In the genomic region with DNA sequence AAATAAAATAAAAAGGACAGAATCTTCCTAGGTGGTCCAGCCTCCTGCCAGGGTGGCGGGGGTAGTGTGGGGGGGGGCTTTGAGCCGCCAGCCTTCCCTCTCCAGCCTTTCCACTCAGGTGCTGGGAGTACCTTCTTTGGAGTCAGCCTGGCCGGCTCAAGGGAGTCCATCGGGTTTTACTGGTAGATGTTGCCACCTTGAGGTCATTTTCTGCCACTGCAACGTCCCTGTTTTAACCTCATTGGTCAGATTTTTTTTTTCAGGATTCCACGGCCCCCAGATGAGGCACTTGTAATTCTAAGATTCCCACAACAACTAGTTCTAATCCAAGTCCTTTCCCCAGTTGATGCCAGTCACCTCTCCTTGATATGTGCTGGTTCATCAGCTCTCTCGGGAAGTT, we compare ENCODE assay signal across 9 mouse cellular contexts. TPM values are rescaled to one million over a fixed set of nuclear protein-coding genes. Genes with fewer than 3 reads are reported as not detected.
A peak's percentile ranks its signal among the peaks of the same experiment; 100 is the strongest.
DNase-seq lines count a peak whose midpoint lies in the region; ATAC-seq and TF ChIP-seq lines count a peak whose summit lies in the region.
"Had no signal": no experiment of that assay in that cellular context is flagged by ENCODE, and none has a peak within 500 bp of the region (broad histone marks: within the 10 kb centered on the region; RNA-seq: fewer than 3 reads in every experiment).

No protein-coding gene starts in this region.

- no peaks in the 10 kb centered on the region for H3K36me3 ChIP-seq in forebrain, embryonic 14.5 days (ENCODE audit: control insufficient read depth, insufficient read depth, low read length)
- H3K36me3 ChIP-seq in forebrain, embryonic 15.5 days: no peaks in the 10 kb centered on the region
- no peaks in the 10 kb centered on the region for H3K36me3 ChIP-seq in testis, adult 2 months (ENCODE audit: control insufficient read depth, insufficient read depth, low read length)
- H3K36me3 ChIP-seq: stomach, embryonic 15.5 days had no signal

- H3K4me2 ChIP-seq in forebrain, embryonic 14.5 days (ENCODE audit: low read length): no peak overlapping the region
- H3K4me2 ChIP-seq in forebrain, embryonic 15.5 days (replicated peaks): no peak overlapping the region
- H3K4me2 ChIP-seq: stomach, embryonic 15.5 days had no signal

- WGBS in forebrain, embryonic 14.5 days: 6% methylated on average over 7 of the region's 7 CpGs
- 5% methylated on average over 7 of the region's 7 CpGs for WGBS in forebrain, embryonic 15.5 days

- peaks cover 2% of the 10 kb centered on the region; the same call in 1 of the 2 replicates for H3K4me1 ChIP-seq in forebrain, embryonic 14.5 days (ENCODE audit: control insufficient read depth, insufficient read depth, low read length)
- H3K4me1 ChIP-seq in forebrain, embryonic 15.5 days: peaks cover 7% of the 10 kb centered on the region
- H3K4me1 ChIP-seq in testis, adult 2 months (ENCODE audit: control insufficient read depth, insufficient read depth, low read length): peaks cover 12% of the 10 kb centered on the region

- peak; percentile 65; the same call in 1 of the 2 replicates for TF ChIP-seq CTCF in testis, adult 2 months (IDR thresholded peaks at IDR 0.05; ENCODE audit: control insufficient read depth, insufficient read depth, insufficient replicate concordance, low read depth, low read length)

- no peak overlapping the region for H3K27ac ChIP-seq in forebrain, embryonic 14.5 days (ENCODE audit: low read depth, low read length)
- H3K27ac ChIP-seq in forebrain, embryonic 15.5 days (replicated peaks): no peak overlapping the region
- no peak overlapping the region for H3K27ac ChIP-seq in testis, adult 2 months (ENCODE audit: control insufficient read depth, insufficient read depth, low read depth, low read length)
- H3K27ac ChIP-seq: stomach, embryonic 15.5 days had no signal

- peak; percentile 81 for DNase-seq in forebrain, embryonic 14.5 days (ENCODE audit: low spot score)
- DNase-seq in urinary bladder, postnatal 36 days (ENCODE audit: low spot score in 2 of 2): peak; percentile 51 to 58
- DNase-seq in urinary bladder, postnatal 10 days (ENCODE audit: low spot score): no peak
- peak; percentile 86 for DNase-seq in embryo, embryonic 10.5 days (ENCODE audit: low spot score)
- DNase-seq in kidney, postnatal 4 days: peak; percentile 81 to 85
- peak; percentile 45 to 73 for DNase-seq in lung, postnatal 4 days

- no peak overlapping the region for H3K9ac ChIP-seq in forebrain, embryonic 14.5 days (ENCODE audit: low read length)
- no peak overlapping the region for H3K9ac ChIP-seq in forebrain, embryonic 15.5 days (replicated peaks)
- H3K9ac ChIP-seq: stomach, embryonic 15.5 days had no signal

- no peak for ATAC-seq in forebrain, embryonic 14.5 days
- ATAC-seq in forebrain, embryonic 15.5 days (replicated peaks): no peak

- no peaks in the 10 kb centered on the region for H3K9me3 ChIP-seq in forebrain, embryonic 14.5 days (replicated peaks; ENCODE audit: control insufficient read depth, low read length)
- no peaks in the 10 kb centered on the region for H3K9me3 ChIP-seq in forebrain, embryonic 15.5 days
- H3K9me3 ChIP-seq: stomach, embryonic 15.5 days had no signal

- no peaks in the 10 kb centered on the region for H3K27me3 ChIP-seq in forebrain, embryonic 14.5 days (replicated peaks; ENCODE audit: control insufficient read depth, insufficient read depth, low read length)
- H3K27me3 ChIP-seq in forebrain, embryonic 15.5 days: no peaks in the 10 kb centered on the region
- H3K27me3 ChIP-seq in testis, adult 2 months (ENCODE audit: control insufficient read depth, insufficient read depth, low read length): no peaks in the 10 kb centered on the region
- H3K27me3 ChIP-seq: stomach, embryonic 15.5 days had no signal

- no peak overlapping the region for H3K4me3 ChIP-seq in forebrain, embryonic 14.5 days (ENCODE audit: low read depth, low read length)
- no peak overlapping the region for H3K4me3 ChIP-seq in forebrain, embryonic 15.5 days
- H3K4me3 ChIP-seq in testis, adult 2 months (ENCODE audit: control insufficient read depth, low read depth, low read length): no peak overlapping the region
- H3K4me3 ChIP-seq: stomach, embryonic 15.5 days had no signal

- TF ChIP-seq POLR2A in testis, adult 2 months (IDR thresholded peaks at IDR 0.05; ENCODE audit: control insufficient read depth, low read depth, low read length): no peak

RNA-seq across cellular contexts. Expression of gene Slc29a3, which starts 4.4 kb away (rescaled TPM):
- 6.5 and 8.5 TPM in 2 replicates for polyA plus RNA-seq in forebrain, embryonic 14.5 days (2014; fragmentation: Nextera tagmentation; extraction: Ambion mirVana)
- 13.2 and 13.9 TPM in 2 replicates for polyA plus RNA-seq in forebrain, embryonic 15.5 days (2015; fragmentation: Nextera tagmentation; extraction: Ambion mirVana)
- polyA plus RNA-seq in testis, adult 2 months (2012; rRNA removed): 66.1 and 66.3 TPM in 2 replicates
